Mouse (Mus musculus) adrenal gland, adult (tissue): ENCODE data around the gene Lcor.

Experiments used
- DNase-seq, 2 experiments: peaks; one replicate each; pipeline ENCODE4 v3.0.0; 2022 to 2023; ENCODE audit warnings: low spot score in 1 of 2; ENCODE audit not compliant: inconsistent age in 2 of 2

The Lcor gene

DNA sequence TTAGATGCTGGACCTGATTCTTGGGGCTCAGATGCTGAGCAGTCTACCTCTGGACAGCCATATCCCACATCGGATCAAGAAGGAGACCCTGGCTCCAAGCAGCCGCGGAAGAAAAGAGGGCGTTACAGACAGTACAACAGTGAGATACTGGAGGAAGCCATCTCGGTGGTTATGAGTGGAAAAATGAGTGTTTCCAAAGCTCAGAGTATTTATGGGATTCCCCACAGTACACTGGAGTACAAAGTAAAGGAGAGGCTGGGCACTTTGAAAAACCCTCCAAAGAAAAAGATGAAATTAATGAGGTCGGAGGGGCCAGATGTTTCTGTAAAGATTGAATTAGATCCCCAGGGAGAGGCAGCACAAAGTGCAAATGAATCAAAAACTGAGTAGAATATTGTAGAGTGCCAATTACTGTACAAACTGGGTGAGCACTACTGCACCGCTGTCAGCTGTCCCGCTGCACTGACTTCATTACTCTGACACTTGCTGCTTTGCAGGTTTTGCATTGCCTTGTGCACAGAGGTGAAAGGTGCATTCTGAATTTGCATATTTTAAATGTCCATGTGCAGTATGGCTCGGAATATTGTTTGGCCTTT, 76.6 kb downstream of the Lcor start:
- DNase-seq = no peak

GRCm38 (mm10) chr19:41560856-41561255, 78.4 kb downstream of the Lcor start:
- DNase-seq = no peak

GRCm38 (mm10) chr19:41568791-41569190, 86.4 kb downstream of the Lcor start:
- DNase-seq = no peak

GRCm38 (mm10) chr19:41573700-41574099, 91.3 kb downstream of the Lcor start:
- DNase-seq = no peak

DNA sequence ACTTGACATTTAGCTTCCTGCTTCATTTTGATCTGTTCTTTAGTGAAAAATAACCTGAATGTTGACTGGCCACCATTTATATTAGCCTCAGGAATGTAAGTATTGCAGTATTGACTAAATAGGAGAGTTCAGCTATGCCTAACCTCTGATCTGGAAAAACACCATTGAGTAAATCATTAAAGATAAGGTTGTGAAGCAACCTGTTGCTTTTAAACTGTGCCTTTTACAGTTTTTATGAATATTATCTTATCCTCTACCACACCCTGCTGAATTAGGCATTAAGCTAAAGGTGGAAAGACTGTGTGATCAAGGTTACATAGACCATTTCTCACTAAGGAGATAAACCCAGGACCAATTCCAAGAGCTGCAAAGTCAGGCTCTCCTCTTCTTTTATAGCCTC, 95.1 kb downstream of the Lcor start:
- no peak for DNase-seq

DNA sequence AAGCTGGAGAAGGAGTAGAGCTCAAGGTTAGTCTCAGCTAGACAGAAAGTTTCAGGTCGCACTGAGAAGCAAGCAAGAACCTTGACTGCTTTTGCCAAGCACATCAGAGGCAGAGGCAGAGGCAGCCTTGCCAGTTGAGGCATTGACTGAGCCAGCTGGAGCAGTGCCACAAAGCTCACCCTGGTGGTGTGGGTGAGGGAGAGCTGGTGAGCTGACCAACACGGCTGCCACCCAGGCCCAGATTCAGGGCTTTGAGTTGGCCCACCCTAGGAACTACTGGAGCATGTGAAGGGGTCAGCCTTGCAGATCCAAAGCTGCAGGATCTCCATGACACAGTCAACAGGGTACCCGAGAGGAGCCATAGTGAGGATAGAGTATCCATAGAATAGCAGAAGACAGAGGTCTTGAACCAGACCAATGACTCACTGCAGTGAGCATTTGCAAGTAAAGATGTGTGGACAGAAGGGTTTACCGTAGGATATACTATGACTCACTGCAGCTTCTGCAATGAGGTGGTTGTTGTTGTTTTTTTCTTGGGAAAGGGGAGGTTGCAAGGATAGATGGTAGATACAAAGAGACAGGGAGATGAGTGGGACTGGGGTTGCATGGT, 97.0 kb downstream of the Lcor start:
- peak; percentile 76 to 91 for DNase-seq

DNA sequence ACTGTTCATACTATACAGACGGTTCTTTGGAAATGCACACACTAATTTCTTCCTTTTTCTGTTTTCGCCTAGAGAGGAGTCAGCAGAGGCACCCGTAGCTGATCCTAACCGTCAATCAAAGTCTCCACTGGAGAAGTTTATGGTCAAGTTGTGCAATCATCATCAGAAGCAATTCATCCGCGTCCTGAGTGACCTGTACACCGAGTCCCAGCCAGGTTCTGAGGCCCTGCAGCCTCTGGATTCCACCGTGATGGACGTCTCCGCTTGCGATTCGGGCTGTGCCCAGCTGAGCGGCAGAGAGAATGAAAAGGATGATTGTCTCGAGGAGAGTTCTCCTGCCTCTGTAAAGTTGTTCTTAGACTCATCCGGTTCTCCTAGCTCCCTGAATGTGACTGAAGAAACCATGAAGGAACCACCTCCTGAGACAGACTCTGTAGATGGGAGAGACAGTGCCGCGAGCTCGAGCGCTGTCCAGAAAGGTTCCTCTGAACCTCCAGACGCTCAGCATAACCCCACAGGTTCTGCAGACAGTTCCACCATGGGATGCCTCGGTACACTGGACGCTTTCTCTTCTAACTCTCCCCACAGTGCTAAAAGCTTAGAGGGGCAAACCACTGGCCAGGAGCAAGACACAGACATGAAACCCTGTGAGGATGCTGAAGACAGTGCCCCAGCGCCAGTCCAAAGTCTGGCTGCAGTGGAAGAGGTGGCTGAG, 99.4 kb downstream of the Lcor start, which contains the start of gene Gm340:
TSS of gene Gm340 (plus strand) at position 665 of the 715 bp plus-strand sequence.
- DNase-seq = no peak

DNA sequence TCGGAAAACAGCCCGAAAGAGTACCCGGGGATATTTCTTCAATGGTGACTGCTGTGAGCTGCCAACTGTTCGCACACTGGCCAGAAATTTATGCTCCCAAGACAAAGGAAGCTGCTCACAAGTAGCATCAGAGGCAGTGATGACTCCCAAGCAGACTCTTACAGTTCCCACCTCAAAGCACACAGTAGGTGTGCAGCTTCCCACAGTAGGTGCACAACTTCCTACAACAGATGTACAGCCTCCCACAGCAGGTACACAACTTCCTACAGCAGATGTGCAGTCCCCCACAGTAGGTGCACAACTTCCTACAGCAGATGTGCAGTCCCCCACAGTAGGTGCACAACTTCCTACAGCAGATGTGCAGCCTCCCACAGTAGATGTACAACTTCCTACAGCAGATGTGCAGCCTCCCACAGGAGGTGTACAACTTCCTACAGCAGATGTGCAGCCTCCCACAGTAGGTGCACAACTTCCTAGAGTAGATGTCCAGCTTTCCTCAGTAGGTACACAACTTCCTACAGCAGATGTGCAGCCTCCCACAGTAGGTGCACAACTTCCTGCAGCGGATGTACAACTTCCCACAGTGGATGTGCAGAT, 100.6 kb downstream of the Lcor start:
- DNase-seq = no peak

DNA sequence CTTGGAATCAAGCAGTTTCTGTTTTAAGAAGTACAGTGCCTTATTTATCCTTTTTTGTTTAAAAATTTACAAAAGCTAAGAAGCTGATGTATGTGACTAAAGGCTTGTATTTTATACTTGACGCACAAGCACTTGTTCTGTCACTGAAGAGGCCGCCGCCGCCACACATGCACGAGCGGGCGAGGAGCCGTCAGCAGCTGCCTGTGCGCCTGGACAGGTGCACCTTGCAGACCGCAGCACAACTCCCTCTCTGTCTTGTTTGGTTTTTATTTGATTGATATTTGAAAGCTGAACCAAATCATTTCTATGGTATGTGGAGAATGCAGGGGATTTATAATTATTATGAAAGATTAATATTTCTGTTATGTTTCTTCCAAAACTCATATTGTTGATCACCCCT, 104.3 kb downstream of the Lcor start:
- DNase-seq = no peak

DNA sequence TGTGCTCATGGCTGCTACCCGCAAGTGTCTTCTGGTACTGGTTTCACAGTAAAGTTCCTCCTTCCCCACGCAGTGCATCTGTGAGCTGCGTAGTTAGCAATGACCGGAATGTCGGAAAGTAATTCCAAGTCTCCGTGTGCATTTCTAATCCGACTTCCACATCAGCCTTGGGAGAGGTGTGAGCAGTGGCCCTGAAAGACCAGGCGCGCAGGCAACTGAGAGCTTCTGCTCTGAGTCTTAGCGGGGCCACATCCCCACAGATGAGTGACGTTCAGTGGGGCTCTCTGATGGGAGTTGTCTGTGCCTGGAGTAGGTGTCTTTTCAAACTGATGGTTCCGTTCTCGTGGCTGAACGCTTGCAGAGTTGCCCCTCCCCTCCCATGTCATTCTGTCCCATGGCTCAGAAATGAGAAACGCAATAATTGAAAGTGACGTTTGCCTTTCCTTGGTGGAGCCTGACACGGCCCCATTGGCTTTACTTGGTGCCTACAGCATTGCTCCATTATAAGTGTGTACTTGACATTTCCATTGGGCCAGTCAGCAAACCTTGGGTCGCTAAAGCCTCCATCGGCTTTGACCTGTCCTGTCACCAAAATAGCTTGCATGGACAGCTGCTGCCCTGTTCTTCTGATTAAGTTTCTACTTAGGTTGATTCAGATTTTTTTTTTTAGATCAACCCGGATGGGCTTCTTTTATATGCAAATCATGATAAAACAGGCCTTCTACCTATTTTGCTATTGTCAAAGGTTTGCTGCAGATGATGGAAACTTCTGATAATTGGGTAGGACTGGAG, 105.2 kb downstream of the Lcor start:
- peak in 1 of 2 experiments; percentile 50 for DNase-seq

- no peak for DNase-seq
Measured at GRCm38 (mm10) chr19:41589026-41589425, 106.6 kb downstream of the Lcor start.

DNA sequence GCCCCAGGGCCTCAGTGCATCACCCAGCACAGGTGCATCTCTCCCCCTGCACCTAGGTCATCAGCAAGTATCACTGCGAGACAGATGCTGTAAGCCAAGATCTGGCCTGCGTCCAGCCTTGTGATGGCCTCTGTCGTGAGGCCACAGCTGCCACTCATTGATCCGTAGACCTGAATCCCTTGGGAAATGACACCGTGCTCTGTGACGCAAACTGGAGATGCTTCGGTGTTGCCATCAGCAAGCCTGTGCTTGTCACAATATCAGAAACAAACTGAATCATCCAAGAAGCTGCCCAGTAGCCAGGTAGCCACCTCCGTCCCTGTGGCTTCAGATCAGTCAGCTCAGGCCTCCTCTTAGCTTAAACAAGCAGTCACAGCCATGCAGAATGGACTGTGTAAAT, 107.2 kb downstream of the Lcor start:
- DNase-seq = no peak

- DNase-seq = no peak
Measured at GRCm38 (mm10) chr19:41591808-41592207, 109.4 kb downstream of the Lcor start.

GRCm38 (mm10) chr19:41597170-41597894, 114.9 kb downstream of the Lcor start:
- DNase-seq = peak; percentile 89 to 96

GRCm38 (mm10) chr19:41600647-41601046, 118.2 kb downstream of the Lcor start:
- DNase-seq = no peak

DNA sequence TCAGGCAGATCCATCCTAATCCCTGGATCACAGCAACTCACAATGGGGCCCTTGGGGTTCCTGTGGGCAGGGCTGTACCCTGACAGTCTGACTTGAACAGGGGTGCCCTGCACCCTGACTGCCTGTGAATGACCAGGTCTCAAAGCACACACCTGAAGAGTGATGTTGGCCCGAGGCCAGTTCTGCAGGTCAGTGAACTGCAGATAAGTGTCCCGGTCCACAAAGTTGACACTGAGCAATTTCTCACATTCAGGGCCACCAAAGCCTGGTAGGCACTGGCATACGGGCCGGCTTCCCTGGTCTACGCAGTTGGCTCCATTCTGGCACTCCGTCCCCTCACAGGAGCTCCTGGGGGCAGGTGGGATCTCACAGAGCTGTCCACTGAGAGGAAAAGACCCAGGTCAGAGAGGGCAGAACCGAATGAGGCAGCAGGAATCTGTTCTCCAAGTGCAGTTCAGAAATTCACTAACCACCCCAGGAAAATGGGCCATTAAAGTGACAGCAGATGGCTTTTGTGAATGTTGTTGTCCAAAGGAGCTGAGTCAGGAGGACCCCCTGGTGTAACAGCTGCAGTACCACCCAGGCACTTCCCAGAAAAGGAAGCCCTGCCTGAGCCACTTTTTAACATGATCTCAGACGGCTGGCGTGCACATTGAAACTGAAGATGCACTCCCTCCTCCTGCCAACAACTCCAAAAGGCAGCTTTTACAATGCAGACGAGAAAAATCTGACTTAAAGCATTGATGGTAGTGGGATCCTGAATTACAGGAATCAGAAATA, 124.0 kb downstream of the Lcor start:
- DNase-seq = no peak

DNA sequence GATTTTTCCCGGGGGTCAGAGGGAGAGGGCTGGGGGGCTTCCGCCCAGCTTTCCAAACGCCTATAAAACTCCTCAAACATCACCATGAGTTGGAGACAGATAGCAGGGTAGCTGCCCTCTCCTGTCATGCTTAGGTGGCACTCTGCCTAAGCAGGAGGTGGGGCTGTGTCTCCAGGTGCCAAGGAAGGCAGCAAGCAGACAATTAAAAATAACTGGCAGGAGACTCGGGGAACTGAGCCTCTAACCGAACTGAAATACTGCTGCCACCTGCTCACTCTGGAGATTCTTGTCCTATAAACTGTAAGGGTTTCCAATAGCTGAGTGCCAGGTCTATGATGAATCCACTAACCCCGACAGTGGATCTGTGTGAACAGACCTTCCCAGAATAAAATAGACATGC, 129.2 kb downstream of the Lcor start:
- no peak for DNase-seq
